Mouse (Mus musculus): ENCODE results near the gene Vps4b. TPM values are rescaled to one million over a fixed set of nuclear protein-coding genes. Genes with fewer than 3 reads are reported as not detected.
A peak's percentile ranks its signal among the peaks of the same experiment; 100 is the strongest.

The Vps4b gene
- total and polyA plus RNA-seq, 2 experiments from 2014 or later = 17.5 to 31.7 TPM

DNA sequence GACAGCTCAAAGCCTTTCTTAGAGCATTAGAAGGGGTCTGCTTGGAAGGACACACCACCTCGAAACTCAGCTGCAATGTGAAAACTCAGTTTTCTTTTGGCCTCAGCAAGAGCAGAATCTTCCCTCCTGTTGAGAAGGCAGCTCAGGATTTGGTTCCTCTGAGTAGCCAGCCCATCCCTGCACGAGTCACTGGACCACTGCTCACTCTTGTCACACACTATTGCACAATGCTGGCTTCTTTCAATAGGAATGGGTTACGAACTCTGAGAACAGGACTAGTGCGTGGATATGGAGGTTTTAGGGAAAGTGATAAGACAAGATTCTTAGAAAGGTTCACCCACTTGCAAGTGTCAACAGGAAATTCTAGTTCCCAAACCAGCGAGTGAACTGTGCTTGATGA, 18.3 kb upstream of the Vps4b start:
- 34% methylated on average over 5 of the region's 5 CpGs for WGBS
- DNase-seq (ENCODE audit: low spot score) (no peak), ATAC-seq (ENCODE audit: insufficient read depth, low read depth) (no peak)
- H3K9ac ChIP-seq (replicated peaks; ENCODE audit: low read depth, low read length) = no peak overlapping the region
- no peaks in the 10 kb centered on the region for H3K36me3 ChIP-seq (replicated peaks; ENCODE audit: control insufficient read depth, insufficient read depth, low read length)
- TF ChIP-seq CTCF (IDR thresholded peaks at IDR 0.05; ENCODE audit: low read depth) = no peak
- no peak for TF ChIP-seq EP300 (IDR thresholded peaks at IDR 0.05; ENCODE audit: low read depth)
- no peak overlapping the region for H3K27ac ChIP-seq (ENCODE audit: low read depth)
- H3K9me3 ChIP-seq (replicated peaks; ENCODE audit: control insufficient read depth, low read length) = no peaks in the 10 kb centered on the region
- no peaks in the 10 kb centered on the region for H3K27me3 ChIP-seq (ENCODE audit: control insufficient read depth, insufficient read depth, low read length)
- no peak overlapping the region for H3K4me2 ChIP-seq (ENCODE audit: low read depth, low read length)
- H3K4me3 ChIP-seq (ENCODE audit: low read depth, low read length) = no peak overlapping the region
- no peaks in the 10 kb centered on the region for H3K4me1 ChIP-seq (ENCODE audit: control insufficient read depth, insufficient read depth)

- peaks cover 13% of the 10 kb centered on the region; the same call in 1 of the 2 replicates for H3K4me1 ChIP-seq (ENCODE audit: control insufficient read depth, insufficient read depth)
- no peaks in the 10 kb centered on the region for H3K36me3 ChIP-seq (replicated peaks; ENCODE audit: control insufficient read depth, insufficient read depth, low read length)
- H3K9ac ChIP-seq (replicated peaks; ENCODE audit: low read depth, low read length) = no peak overlapping the region
- DNase-seq (ENCODE audit: low spot score) (no peak), ATAC-seq (ENCODE audit: insufficient read depth, low read depth) (no peak)
- no peak overlapping the region for H3K27ac ChIP-seq (ENCODE audit: low read depth)
- TF ChIP-seq EP300 (IDR thresholded peaks at IDR 0.05; ENCODE audit: low read depth) (no peak), CTCF (IDR thresholded peaks at IDR 0.05; ENCODE audit: low read depth) (peak; percentile 19; the same call in 1 of the 2 replicates)
- 75% methylated on average over 3 of the region's 3 CpGs for WGBS
- no peaks in the 10 kb centered on the region for H3K9me3 ChIP-seq (replicated peaks; ENCODE audit: control insufficient read depth, low read length)
- no peak overlapping the region for H3K4me2 ChIP-seq (ENCODE audit: low read depth, low read length)
- no peaks in the 10 kb centered on the region for H3K27me3 ChIP-seq (ENCODE audit: control insufficient read depth, insufficient read depth, low read length)
- no peak overlapping the region for H3K4me3 ChIP-seq (ENCODE audit: low read depth, low read length)
Observed at GRCm38 (mm10) chr1:106799931-106800330, 3.4 kb upstream of the Vps4b start.

- Histone ChIP-seq H3K4me1 (ENCODE audit: control insufficient read depth, insufficient read depth) (peaks cover 15% of the 10 kb centered on the region; the same call in 1 of the 2 replicates), H3K36me3 (replicated peaks; ENCODE audit: control insufficient read depth, insufficient read depth, low read length) (no peaks in the 10 kb centered on the region), H3K9ac (replicated peaks; ENCODE audit: low read depth, low read length) (no peak overlapping the region), H3K4me3 (ENCODE audit: low read depth, low read length) (no peak overlapping the region), H3K4me2 (ENCODE audit: low read depth, low read length) (no peak overlapping the region), H3K27me3 (ENCODE audit: control insufficient read depth, insufficient read depth, low read length) (no peaks in the 10 kb centered on the region), H3K9me3 (replicated peaks; ENCODE audit: control insufficient read depth, low read length) (no peaks in the 10 kb centered on the region), H3K27ac (ENCODE audit: low read depth) (no peak overlapping the region)
- no peak for DNase-seq (ENCODE audit: low spot score)
- TF ChIP-seq EP300 (IDR thresholded peaks at IDR 0.05; ENCODE audit: low read depth) (no peak), CTCF (IDR thresholded peaks at IDR 0.05; ENCODE audit: low read depth) (no peak)
- no peak for ATAC-seq (ENCODE audit: insufficient read depth, low read depth)
- 35% methylated on average over 1 of the region's 1 CpGs for WGBS
Observed at GRCm38 (mm10) chr1:106799406-106799805, 2.9 kb upstream of the Vps4b start.

- no peaks in the 10 kb centered on the region for H3K36me3 ChIP-seq (replicated peaks; ENCODE audit: control insufficient read depth, insufficient read depth, low read length)
- no peak for DNase-seq (ENCODE audit: low spot score)
- ATAC-seq (ENCODE audit: insufficient read depth, low read depth) = no peak
- H3K4me1 ChIP-seq (ENCODE audit: control insufficient read depth, insufficient read depth) = peaks cover 15% of the 10 kb centered on the region; the same call in 1 of the 2 replicates
- H3K4me2 ChIP-seq (ENCODE audit: low read depth, low read length) = peak overlapping the region; percentile 74
- no peaks in the 10 kb centered on the region for H3K9me3 ChIP-seq (replicated peaks; ENCODE audit: control insufficient read depth, low read length)
- WGBS = 60% methylated on average over 7 of the region's 7 CpGs
- 0 out of 2 replicates have a peak overlapping the region, but pooled peaks have one; percentile 96 for H3K27ac ChIP-seq (ENCODE audit: low read depth)
- H3K27me3 ChIP-seq (ENCODE audit: control insufficient read depth, insufficient read depth, low read length) = no peaks in the 10 kb centered on the region
- TF ChIP-seq CTCF (IDR thresholded peaks at IDR 0.05; ENCODE audit: low read depth) (no peak), EP300 (IDR thresholded peaks at IDR 0.05; ENCODE audit: low read depth) (no peak)
- peak overlapping the region; percentile 99 for H3K4me3 ChIP-seq (ENCODE audit: low read depth, low read length)
- H3K9ac ChIP-seq (replicated peaks; ENCODE audit: low read depth, low read length) = no peak overlapping the region
Observed at GRCm38 (mm10) chr1:106796987-106797779, 655 bp upstream of the Vps4b start.

DNA sequence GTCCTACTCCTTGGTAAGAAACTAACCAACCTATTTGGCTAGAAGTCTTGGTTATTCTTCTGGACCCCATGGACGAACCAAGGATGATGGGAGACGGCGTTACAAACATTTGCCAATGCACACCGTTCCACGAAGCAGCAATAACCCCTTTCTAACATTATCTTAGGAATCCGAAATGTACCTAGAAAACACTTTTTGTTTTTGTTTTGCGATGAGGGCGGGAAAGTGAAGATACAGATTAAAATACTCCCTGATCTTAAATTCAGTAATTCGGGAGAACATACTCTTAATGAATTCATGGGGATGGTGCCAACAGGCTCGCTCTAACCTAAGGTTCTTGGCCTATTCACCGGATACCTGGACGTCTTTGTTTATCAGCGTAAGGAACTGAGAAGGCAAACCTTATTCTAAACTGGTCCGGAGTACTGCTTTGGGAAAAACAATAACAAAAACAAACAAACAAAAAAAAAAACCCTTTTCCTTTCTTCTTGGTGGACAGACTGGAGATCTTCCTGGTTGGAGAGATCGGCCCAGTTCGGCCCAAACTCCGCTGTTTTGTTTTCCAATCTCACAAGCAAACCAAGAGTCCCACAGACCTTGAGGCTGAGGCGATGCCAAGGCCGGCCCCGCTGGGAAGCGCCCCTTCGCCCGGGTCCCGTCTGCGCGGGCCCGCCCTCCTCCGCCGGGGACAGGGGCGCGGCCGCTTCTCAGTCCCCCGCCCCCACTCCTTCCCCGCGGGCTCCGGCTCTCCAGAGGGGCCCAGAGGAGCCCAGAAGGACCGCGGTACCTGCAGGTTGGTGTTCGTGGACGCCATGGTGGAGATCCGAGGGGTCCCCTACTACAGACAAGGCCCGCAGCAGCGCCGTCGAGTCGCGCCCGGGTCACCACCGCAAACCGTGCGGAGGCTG, 640 bp downstream of the Vps4b start:
- Histone ChIP-seq H3K4me3 (ENCODE audit: low read depth, low read length) (peak overlapping the region; percentile 99), H3K4me2 (ENCODE audit: low read depth, low read length) (peak overlapping the region; percentile 74), H3K4me1 (ENCODE audit: control insufficient read depth, insufficient read depth) (peaks cover 15% of the 10 kb centered on the region; the same call in 1 of the 2 replicates), H3K9me3 (replicated peaks; ENCODE audit: control insufficient read depth, low read length) (no peaks in the 10 kb centered on the region), H3K27ac (ENCODE audit: low read depth) (peak overlapping the region; percentile 96), H3K9ac (replicated peaks; ENCODE audit: low read depth, low read length) (peak overlapping the region; percentile 99), H3K27me3 (ENCODE audit: control insufficient read depth, insufficient read depth, low read length) (no peaks in the 10 kb centered on the region), H3K36me3 (replicated peaks; ENCODE audit: control insufficient read depth, insufficient read depth, low read length) (no peaks in the 10 kb centered on the region)
- TF ChIP-seq EP300 (IDR thresholded peaks at IDR 0.05; ENCODE audit: low read depth) (no peak), CTCF (IDR thresholded peaks at IDR 0.05; ENCODE audit: low read depth) (no peak)
- 2% methylated on average over 48 of the region's 51 CpGs for WGBS
- ATAC-seq (ENCODE audit: insufficient read depth, low read depth) = peak; percentile 85
- DNase-seq (ENCODE audit: low spot score) = peak; percentile 27

All from heart, postnatal 0 days (tissue).